Mouse (Mus musculus) retina, postnatal 1 day (tissue): ENCODE data around the gene Cnot10.

Source experiments
- DNase-seq: peaks from one replicate; pipeline ENCODE4 v3.0.0-alpha.2; 2012

Cnot10 gene

GRCm38 (mm10) chr9:114649371-114649770 lies 9.4 kb upstream of the Cnot10 start:
- no peak for DNase-seq

GRCm38 (mm10) chr9:114648472-114648871 lies 8.5 kb upstream of the Cnot10 start:
- peak; percentile 76 for DNase-seq

GRCm38 (mm10) chr9:114647506-114648432 lies 7.8 kb upstream of the Cnot10 start:
- DNase-seq = no peak

- no peak for DNase-seq
Observed at GRCm38 (mm10) chr9:114646556-114647505, 6.8 kb upstream of the Cnot10 start.

- peak; percentile 11 for DNase-seq
Observed at GRCm38 (mm10) chr9:114639186-114639748, 717 bp downstream of the Cnot10 start.

GRCm38 (mm10) chr9:114636751-114637150 lies 3.2 kb downstream of the Cnot10 start:
- no peak for DNase-seq

- no peak for DNase-seq
Observed at GRCm38 (mm10) chr9:114636150-114636549, 3.8 kb downstream of the Cnot10 start.

GRCm38 (mm10) chr9:114632331-114632730 lies 7.7 kb downstream of the Cnot10 start:
- DNase-seq = no peak

GRCm38 (mm10) chr9:114626726-114627125 lies 13.3 kb downstream of the Cnot10 start:
- DNase-seq = no peak

GRCm38 (mm10) chr9:114624178-114624577 lies 15.8 kb downstream of the Cnot10 start:
- DNase-seq = no peak

- no peak for DNase-seq
Observed at GRCm38 (mm10) chr9:114621149-114621548, 18.8 kb downstream of the Cnot10 start.

GRCm38 (mm10) chr9:114614176-114614953 lies 25.6 kb downstream of the Cnot10 start:
- peak; percentile 61 for DNase-seq

- no peak for DNase-seq
Observed at GRCm38 (mm10) chr9:114613026-114613425, 27.0 kb downstream of the Cnot10 start.

- peak; percentile 21 for DNase-seq
Observed at GRCm38 (mm10) chr9:114612566-114612965, 27.4 kb downstream of the Cnot10 start.

GRCm38 (mm10) chr9:114610266-114610665 lies 29.7 kb downstream of the Cnot10 start:
- DNase-seq = no peak

- peak; percentile 98 for DNase-seq
Observed at GRCm38 (mm10) chr9:114603876-114604540, 36.0 kb downstream of the Cnot10 start.

GRCm38 (mm10) chr9:114601096-114601495 lies 38.9 kb downstream of the Cnot10 start:
- DNase-seq = peak; percentile 34

- peak; percentile 28 for DNase-seq
Observed at GRCm38 (mm10) chr9:114585017-114585345, 55.0 kb downstream of the Cnot10 start.

- DNase-seq = peak; percentile 80
Observed at GRCm38 (mm10) chr9:114584183-114585016, 55.6 kb downstream of the Cnot10 start.

GRCm38 (mm10) chr9:114583812-114584182 lies 56.2 kb downstream of the Cnot10 start:
- DNase-seq = peak; percentile 86

GRCm38 (mm10) chr9:114578646-114579045 lies 61.3 kb downstream of the Cnot10 start:
- DNase-seq = no peak
